Comparison of ENCODE assay signal across 10 mouse cellular contexts in the genomic region with DNA sequence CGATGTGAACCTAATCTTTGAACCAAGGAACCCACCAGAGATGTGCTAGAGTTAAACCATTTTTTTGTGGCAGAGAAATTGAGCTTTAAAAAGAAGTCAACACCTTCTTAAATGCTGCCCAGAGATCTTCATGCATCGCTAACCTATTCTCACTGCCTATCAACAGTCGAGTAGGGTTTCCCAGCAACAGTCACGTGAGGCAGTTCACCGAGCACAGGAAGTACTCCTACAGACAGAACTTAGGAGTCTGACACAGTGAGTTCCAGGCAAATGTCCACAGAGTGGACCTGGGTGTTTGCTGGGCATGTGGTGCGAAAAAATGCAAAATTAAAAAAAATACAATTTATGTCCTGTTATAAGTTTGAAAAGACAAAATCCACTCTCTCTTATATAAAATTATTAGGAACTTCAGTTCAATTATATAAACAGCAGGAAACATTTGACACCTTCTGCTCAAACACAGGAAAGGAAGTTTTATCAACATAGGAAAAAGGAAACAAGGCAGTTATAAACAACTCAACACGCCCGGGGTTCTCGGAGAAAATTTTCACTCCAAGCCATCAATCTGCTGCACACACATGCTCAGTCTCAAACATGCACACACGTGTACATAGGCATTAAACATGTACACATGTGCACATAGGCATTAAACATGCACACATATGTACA.
A peak's percentile ranks its signal among the peaks of the same experiment; 100 is the strongest.
DNase-seq lines count a peak whose midpoint lies in the region; ATAC-seq lines count a peak whose summit lies in the region.
"Had no signal": no experiment of that assay in that cellular context is flagged by ENCODE, and none has a peak within 500 bp of the region (broad histone marks: within the 10 kb centered on the region; RNA-seq: fewer than 3 reads in every experiment).

No protein-coding gene starts in this region.

- intact Hi-C loops in heart, postnatal 36 days (cut with DNase I), result no loop called here

- no peaks in the 10 kb centered on the region for H3K27me3 ChIP-seq in heart, embryonic 12.5 days (replicated peaks)
- 0 out of 2 replicates have a peak, but pooled peaks cover 2% of the 10 kb centered on the region for H3K27me3 ChIP-seq in limb, embryonic 11.5 days (ENCODE audit: control insufficient read depth, insufficient read depth, low read length)
- H3K27me3 ChIP-seq in hindbrain, embryonic 10.5 days (ENCODE audit: insufficient read depth, poor library complexity, severe bottlenecking), result no peaks in the 10 kb centered on the region

- no peak for DNase-seq in heart, postnatal 36 days
- DNase-seq in CD4-positive, CD25-positive, alpha-beta regulatory T cell, adult 2 months (ENCODE audit: low read depth, low spot score), result peak; percentile 76
- DNase-seq in induced T-regulatory cell, adult 2 months (ENCODE audit: low read depth), result peak; percentile 65
- peak; percentile 49 for DNase-seq in limb, embryonic 11.5 days (ENCODE audit: low spot score)
- DNase-seq in hindbrain, embryonic 10.5 days (ENCODE audit: low spot score), result no peak
- DNase-seq: adrenal gland, postnatal 25 days; cerebellum, adult 9-10 months had no signal

- H3K4me2 ChIP-seq in heart, embryonic 12.5 days, result no peak overlapping the region
- no peak overlapping the region for H3K4me2 ChIP-seq in limb, embryonic 11.5 days (ENCODE audit: low read depth, severe bottlenecking)

- no peak overlapping the region for H3K4me3 ChIP-seq in heart, embryonic 12.5 days
- no peak overlapping the region for H3K4me3 ChIP-seq in limb, embryonic 11.5 days (ENCODE audit: low read depth, low read length)
- no peak overlapping the region for H3K4me3 ChIP-seq in hindbrain, embryonic 10.5 days

- no peak overlapping the region for H3K9ac ChIP-seq in heart, embryonic 12.5 days
- no peak overlapping the region for H3K9ac ChIP-seq in limb, embryonic 11.5 days (ENCODE audit: low read length)

- H3K36me3 ChIP-seq in heart, embryonic 12.5 days, result no peaks in the 10 kb centered on the region
- no peaks in the 10 kb centered on the region for H3K36me3 ChIP-seq in limb, embryonic 11.5 days (ENCODE audit: control insufficient read depth, insufficient read depth, low read length)
- no peaks in the 10 kb centered on the region for H3K36me3 ChIP-seq in hindbrain, embryonic 10.5 days

- H3K4me1 ChIP-seq in heart, embryonic 12.5 days (replicated peaks), result peaks cover 62% of the 10 kb centered on the region
- peaks cover 27% of the 10 kb centered on the region for H3K4me1 ChIP-seq in limb, embryonic 11.5 days (ENCODE audit: control insufficient read depth, insufficient read depth, low read length)
- H3K4me1 ChIP-seq in hindbrain, embryonic 10.5 days (replicated peaks), result peaks cover 17% of the 10 kb centered on the region

- 43% methylated on average over 10 of the region's 10 CpGs for WGBS in heart, embryonic 12.5 days
- WGBS in limb, embryonic 11.5 days, result 27% methylated on average over 10 of the region's 10 CpGs
- WGBS in hindbrain, embryonic 10.5 days, result 64% methylated on average over 10 of the region's 10 CpGs

- ATAC-seq in heart, embryonic 12.5 days (ENCODE audit: insufficient number of reproducible peaks, low FRiP score), result peak; percentile 69
- ATAC-seq in limb, embryonic 11.5 days (ENCODE audit: insufficient number of reproducible peaks, low FRiP score, low TSS enrichment, low read depth), result 0 out of 2 replicates have a peak, but pooled peaks have one; percentile 50
- ATAC-seq in granulocyte monocyte progenitor cell, adult 5-6 weeks (replicated peaks; ENCODE audit: poor library complexity, severe bottlenecking), result no peak
- ATAC-seq in erythroid progenitor cell, adult 5-6 weeks (replicated peaks; ENCODE audit: low FRiP score, poor library complexity, severe bottlenecking), result no peak

- H3K9me3 ChIP-seq in heart, embryonic 12.5 days (replicated peaks), result no peaks in the 10 kb centered on the region
- H3K9me3 ChIP-seq in limb, embryonic 11.5 days (ENCODE audit: control insufficient read depth, low read length), result no peaks in the 10 kb centered on the region
- H3K9me3 ChIP-seq in hindbrain, embryonic 10.5 days, result no peaks in the 10 kb centered on the region

- peak overlapping the region; percentile 44; the same call in 1 of the 2 replicates for H3K27ac ChIP-seq in heart, embryonic 12.5 days (ENCODE audit: poor library complexity, severe bottlenecking)
- H3K27ac ChIP-seq in limb, embryonic 11.5 days (replicated peaks; ENCODE audit: low read depth, low read length), result no peak overlapping the region
- no peak overlapping the region for H3K27ac ChIP-seq in hindbrain, embryonic 10.5 days

Comparison
In these comparisons a context has a peak if more than half of its experiments do, and no peak if none do; other contexts are left out.
1. ATAC-seq: peak in heart, embryonic 12.5 days (single experiment) and limb, embryonic 11.5 days (single experiment); none in granulocyte monocyte progenitor cell, adult 5-6 weeks (single experiment) and erythroid progenitor cell, adult 5-6 weeks (single experiment).
2. DNase-seq: peak in CD4-positive, CD25-positive, alpha-beta regulatory T cell, adult 2 months (single experiment), induced T-regulatory cell, adult 2 months (single experiment) and limb, embryonic 11.5 days (single experiment); none in heart, postnatal 36 days (0 of 2) and hindbrain, embryonic 10.5 days (single experiment).